Mouse (Mus musculus) CH12.LX (cell line): ENCODE results near the gene Ptprs. TPM values are rescaled to one million over a fixed set of nuclear protein-coding genes. Genes with fewer than 3 reads are reported as not detected.

Experiments
- DNase-seq: peaks from one replicate; pipeline ENCODE4 v3.0.0-alpha.2; 2013; ENCODE audit errors: extremely low read depth
- H3K27ac ChIP-seq: 2 replicates; pipeline ENCODE4 v1.5.1; 2012; ENCODE audit warnings: low read depth, mild to moderate bottlenecking, control low read depth, moderate library complexity; ENCODE audit not compliant: insufficient read depth
- H3K27me3 ChIP-seq: replicated peaks from 2 replicates; pipeline ENCODE3; 2012; ENCODE audit warnings: inconsistent platforms
- H3K36me3 ChIP-seq, 2 experiments: replicated peaks in 1 of 2; 2 replicates each; pipeline versions ENCODE3 to v1.6.1; 2012; ENCODE audit warnings: inconsistent platforms in 1 of 2, low read length in 1 of 2, mild to moderate bottlenecking in 1 of 2, mixed read lengths in 1 of 2, moderate library complexity in 1 of 2; ENCODE audit not compliant: control insufficient read depth in 1 of 2, insufficient read depth in 1 of 2
- H3K4me1 ChIP-seq, 2 experiments: 2 replicates each; pipeline ENCODE4 v1.6.1; 2012; ENCODE audit warnings: inconsistent platforms in 1 of 2, moderate library complexity in 1 of 2; ENCODE audit not compliant: insufficient read depth in 2 of 2, control insufficient read depth in 1 of 2
- H3K4me2 ChIP-seq: 2 replicates; pipeline ENCODE4 v1.6.1; 2012; ENCODE audit warnings: low read depth, mild to moderate bottlenecking, control low read depth; ENCODE audit not compliant: poor library complexity, insufficient read depth, severe bottlenecking
- H3K4me3 ChIP-seq, 3 experiments: fragments of 150-350 bp in 1 of 3; sonication (generic) in 1 of 3; replicated peaks in 1 of 3; 2 replicates each; pipeline versions ENCODE3 to v1.5.1; 2011 to 2012; ENCODE audit warnings: low read depth in 2 of 3, low read length in 2 of 3, mild to moderate bottlenecking in 2 of 3, moderate library complexity in 2 of 3, control low read depth in 1 of 3, improper control_type of control experiment in 1 of 3, inconsistent platforms in 1 of 3, mixed read lengths in 1 of 3; ENCODE audit not compliant: poor library complexity in 1 of 3
- H3K79me2 ChIP-seq: replicated peaks from 2 replicates; pipeline ENCODE4 v1.6.1; 2012; ENCODE audit warnings: mild to moderate bottlenecking, moderate library complexity; ENCODE audit not compliant: control insufficient read depth, poor library complexity, insufficient read depth, severe bottlenecking; ENCODE audit errors: extremely low read depth
- H3K9ac ChIP-seq: 2 replicates; pipeline ENCODE4 v1.6.1; 2012; ENCODE audit warnings: low read depth, mild to moderate bottlenecking, control low read depth, moderate library complexity; ENCODE audit not compliant: insufficient read depth
- H3K9me3 ChIP-seq: replicated peaks from 2 replicates; pipeline ENCODE3; 2012; ENCODE audit warnings: low read length, inconsistent platforms, mixed read lengths
- CHD1 ChIP-seq: IDR thresholded peaks from 2 replicates; pipeline ENCODE4 v1.6.1; 2012; ENCODE audit warnings: low read depth, low read length, improper control_type of control experiment, inconsistent platforms
- CTCF ChIP-seq, 2 experiments: IDR thresholded peaks in 1 of 2; conservative IDR thresholded peaks in 1 of 2; 2 replicates each; pipeline ENCODE4 v1.5.1; 2011 to 2012; ENCODE audit warnings: low read depth in 2 of 2, low read length in 2 of 2, improper control_type of control experiment in 1 of 2, inconsistent platforms in 1 of 2, mild to moderate bottlenecking in 1 of 2, moderate library complexity in 1 of 2
- ELF1 ChIP-seq: IDR thresholded peaks from 2 replicates; pipeline ENCODE4 v1.6.1; 2014; ENCODE audit warnings: low read depth, mild to moderate bottlenecking, inconsistent platforms, low read length, improper control_type of control experiment
- EP300 ChIP-seq: IDR thresholded peaks from 2 replicates; pipeline ENCODE4 v1.6.1; 2011; ENCODE audit warnings: low read length, improper control_type of control experiment
- GABPA ChIP-seq: IDR thresholded peaks from 2 replicates; pipeline ENCODE4 v1.6.1; 2012; ENCODE audit warnings: low read depth, low read length, improper control_type of control experiment, inconsistent platforms; ENCODE audit not compliant: insufficient replicate concordance
- IRF4 ChIP-seq: IDR thresholded peaks from 2 replicates; pipeline ENCODE4 v1.6.1; 2014; ENCODE audit warnings: low read depth, mild to moderate bottlenecking, inconsistent platforms, low read length, improper control_type of control experiment
- JUN ChIP-seq: IDR thresholded peaks from 2 replicates; pipeline ENCODE4 v1.6.1; 2011; ENCODE audit warnings: low read depth, mild to moderate bottlenecking, low read length, improper control_type of control experiment, moderate library complexity; ENCODE audit not compliant: insufficient read depth
- JUND ChIP-seq: conservative IDR thresholded peaks from 2 replicates; pipeline ENCODE4 v1.6.1; 2011; ENCODE audit warnings: low read depth, low read length, improper control_type of control experiment
- KAT2A ChIP-seq: IDR thresholded peaks from 2 replicates; pipeline ENCODE4 v1.6.1; 2012; ENCODE audit warnings: low read length, improper control_type of control experiment, inconsistent platforms; ENCODE audit not compliant: insufficient replicate concordance
- MAX ChIP-seq: IDR thresholded peaks from 2 replicates; pipeline ENCODE4 v1.6.1; 2011; ENCODE audit warnings: low read length, improper control_type of control experiment
- MAZ ChIP-seq: IDR thresholded peaks from 2 replicates; pipeline ENCODE4 v1.6.1; 2012; ENCODE audit warnings: low read depth, mild to moderate bottlenecking, inconsistent platforms, low read length, improper control_type of control experiment, moderate library complexity
- MEF2A ChIP-seq: IDR thresholded peaks from 2 replicates; pipeline ENCODE4 v1.6.1; 2014; ENCODE audit warnings: low read depth, mild to moderate bottlenecking, inconsistent platforms, low read length, improper control_type of control experiment, borderline replicate concordance
- RAD21 ChIP-seq: IDR thresholded peaks from 2 replicates; pipeline ENCODE4 v1.6.1; 2011; ENCODE audit warnings: low read depth, mild to moderate bottlenecking, low read length, improper control_type of control experiment, moderate library complexity
- RCOR1 ChIP-seq: conservative IDR thresholded peaks from 2 replicates; pipeline ENCODE4 v1.6.1; 2012; ENCODE audit warnings: low read depth, mild to moderate bottlenecking, inconsistent platforms, low read length, improper control_type of control experiment
- SMC3 ChIP-seq: IDR thresholded peaks from 2 replicates; pipeline ENCODE4 v1.6.1; 2011; ENCODE audit warnings: low read depth, low read length, improper control_type of control experiment
- UBTF ChIP-seq: IDR thresholded peaks from 2 replicates; pipeline ENCODE4 v1.6.1; 2012; ENCODE audit warnings: low read depth, mild to moderate bottlenecking, inconsistent platforms, low read length, improper control_type of control experiment, moderate library complexity
- USF1 ChIP-seq: IDR thresholded peaks from 2 replicates; pipeline ENCODE4 v1.6.1; 2014; ENCODE audit warnings: low read depth, mild to moderate bottlenecking, inconsistent platforms, low read length, improper control_type of control experiment
- USF2 ChIP-seq: conservative IDR thresholded peaks from 2 replicates; pipeline ENCODE4 v1.6.1; 2011; ENCODE audit warnings: low read depth, low read length, improper control_type of control experiment
- ZKSCAN1 ChIP-seq: IDR thresholded peaks from 2 replicates; pipeline ENCODE4 v1.6.1; 2012; ENCODE audit warnings: low read depth, inconsistent platforms, low read length, improper control_type of control experiment, borderline replicate concordance
- ZMIZ1 ChIP-seq: IDR thresholded peaks from 2 replicates; pipeline ENCODE4 v1.6.1; 2012; ENCODE audit warnings: low read depth, mild to moderate bottlenecking, inconsistent platforms, low read length, improper control_type of control experiment
- ZNF384 ChIP-seq: IDR thresholded peaks from 2 replicates; pipeline ENCODE4 v1.6.1; 2012; ENCODE audit warnings: low read depth, low read length, improper control_type of control experiment, inconsistent platforms
- dilution Hi-C: fragments of 300-500 bp; cut with MboI; formaldehyde crosslinking; loops from 2 replicates; pipeline ENCODE4 v1.14.3; 2020; ENCODE audit warnings: low sequenced_read_pairs; ENCODE audit not compliant: extremely low pct_unique_long_range_greater_than_20kb, extremely low pct_ligation_motif_present
- in situ Hi-C: fragments of 300-500 bp; cut with MboI; formaldehyde crosslinking; loops from 3 replicates; pipeline ENCODE4 v1.14.3; 2019; ENCODE audit warnings: low sequenced_read_pairs, low pct_ligation_motif_present, low pct_unique_long_range_greater_than_20kb, mixed read lengths
- polyA plus RNA-seq: library from polyadenylated mRNA; unstranded; fragments of >175 nt; gene quantifications from 2 replicates; pipeline ENCODE4 v1.2.1, GENCODE M21; 2012; ENCODE audit warnings: low read depth; ENCODE audit not compliant: insufficient read length
- total RNA-seq, 2 experiments: library from RNA; depleted of rRNA; stranded (reverse); fragments of 300-350 nt in 1 of 2; fragments of >200 nt in 1 of 2; gene quantifications; 2 replicates each; pipeline ENCODE4 v1.2.3; 2012 to 2014

The Ptprs gene
- total and polyA plus RNA-seq, 3 experiments, result 11.3 to 41.1 (median 27.0) TPM

DNA sequence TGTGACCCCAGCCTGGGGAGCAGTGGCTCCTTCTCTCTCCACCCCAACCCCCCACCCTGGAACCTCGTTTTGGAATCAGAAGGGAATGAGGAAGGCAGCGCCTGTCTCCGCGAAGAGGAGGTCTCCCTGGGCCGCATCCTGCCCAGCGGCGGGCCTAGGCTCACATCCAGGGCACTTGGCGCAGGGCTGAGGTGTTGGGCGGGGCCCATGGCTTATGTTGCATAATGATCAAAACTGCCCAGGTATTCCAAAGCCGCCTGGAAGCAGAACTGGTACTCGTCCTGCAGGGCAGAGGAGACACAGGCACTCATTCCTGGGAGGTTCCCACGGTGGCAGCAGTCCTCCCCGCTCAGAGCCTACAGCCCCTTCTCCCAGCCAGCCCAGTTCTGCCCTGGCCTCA, 63.2 kb downstream of the Ptprs start:
- TF ChIP-seq RCOR1 (no peak), JUN (no peak), GABPA (no peak), ZMIZ1 (no peak), UBTF (no peak), ZKSCAN1 (no peak), ELF1 (no peak), RAD21 (no peak), KAT2A (no peak), MAX (no peak), SMC3 (no peak), MAZ (no peak), CHD1 (no peak)
- no peaks in the 10 kb centered on the region for H3K27me3 ChIP-seq
- no peaks in the 10 kb centered on the region for H3K79me2 ChIP-seq
- H3K4me1 ChIP-seq, result no peaks in the 10 kb centered on the region
- peaks cover 40 to 72% of the 10 kb centered on the region in 2 experiments for H3K36me3 ChIP-seq
- H3K27ac ChIP-seq, result no peak overlapping the region
- no peak overlapping the region for H3K4me3 ChIP-seq
- H3K4me2 ChIP-seq, result no peak overlapping the region
- DNase-seq, result no peak
- in situ Hi-C loops, result no loop called here
- dilution Hi-C loops, result no loop called here
- H3K9me3 ChIP-seq, result no peaks in the 10 kb centered on the region
- no peak overlapping the region for H3K9ac ChIP-seq

DNA sequence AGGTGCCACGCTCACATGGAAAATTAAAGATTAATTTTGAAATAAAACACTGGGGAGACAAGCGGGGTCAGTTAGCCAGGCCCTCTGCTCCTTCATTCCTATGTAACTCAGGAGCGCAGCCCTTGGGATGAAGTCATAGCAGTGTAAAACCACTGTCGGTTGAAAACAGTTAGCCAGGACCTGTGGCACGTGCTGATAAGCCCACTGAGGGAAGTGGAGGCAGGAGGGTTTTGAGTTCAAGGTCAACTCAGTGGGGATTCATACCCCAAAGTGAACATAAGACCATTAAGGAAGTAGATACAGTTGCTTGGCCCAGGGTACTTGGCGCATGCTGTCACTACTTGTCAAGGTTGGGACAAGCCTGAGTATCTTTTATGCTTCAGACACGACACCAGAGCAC, 64.8 kb downstream of the Ptprs start:
- in situ Hi-C loops (no loop called here), dilution Hi-C loops (no loop called here)
- Histone ChIP-seq H3K9ac (no peak overlapping the region), H3K4me2 (no peak overlapping the region), H3K27ac (no peak overlapping the region), H3K4me1 (no peaks in the 10 kb centered on the region), H3K36me3 (peaks cover 25 to 55% of the 10 kb centered on the region in 2 experiments), H3K9me3 (no peaks in the 10 kb centered on the region), H3K27me3 (no peaks in the 10 kb centered on the region)
- DNase-seq, result no peak
- no peak for TF ChIP-seq USF1
- TF ChIP-seq IRF4, result no peak
- no peak for TF ChIP-seq CTCF (conservative IDR thresholded peaks at IDR 0.05 in 1 of 2, IDR thresholded peaks at IDR 0.05 in 1 of 2; ENCODE audit: low read depth in 2 of 2, low read length in 2 of 2)
- no peak for TF ChIP-seq CHD1
- no peak for TF ChIP-seq ZKSCAN1
- TF ChIP-seq JUND, result no peak
- TF ChIP-seq EP300, result no peak
- TF ChIP-seq ZNF384, result no peak
- no peak for TF ChIP-seq JUN
- no peak for TF ChIP-seq MEF2A
- TF ChIP-seq USF2, result no peak
- TF ChIP-seq, all 38 proteins: peak for 0
- H3K79me2 ChIP-seq, result no peaks in the 10 kb centered on the region
- no peak overlapping the region for H3K4me3 ChIP-seq
